11 mouse cellular contexts compared by ENCODE assay signal in genomic region chr7:133013923-133014322, GRCm38 (mm10).
"Had no signal": no experiment of that assay in that cellular context is flagged by ENCODE, and none has a peak within 500 bp of the region (broad histone marks: within the 10 kb centered on the region; RNA-seq: fewer than 3 reads in every experiment).

No protein-coding gene starts in this region.

- ATAC-seq: lung, postnatal 0 days; midbrain, embryonic 16.5 days had no signal

- H3K9me3 ChIP-seq: liver, embryonic 15.5 days had no signal

- H3K27ac ChIP-seq: liver, embryonic 15.5 days had no signal

- H3K36me3 ChIP-seq: liver, embryonic 15.5 days had no signal

- H3K4me2 ChIP-seq: liver, embryonic 11.5 days; liver, embryonic 15.5 days had no signal

- DNase-seq: kidney, postnatal 10 days; kidney, postnatal 4 days; layer of hippocampus, postnatal 36 days; lung, adult 2 months; lung, postnatal 36 days; thymus, adult 18-20 months; thymus, postnatal 14 days had no signal

- H3K4me3 ChIP-seq: liver, embryonic 15.5 days had no signal

- H3K9ac ChIP-seq: liver, embryonic 15.5 days had no signal
